Mouse (Mus musculus) lung, embryonic 16.5 days (tissue): ENCODE measurements around the gene Dis3l. TPM values are rescaled to one million over a fixed set of nuclear protein-coding genes. Genes with fewer than 3 reads are reported as not detected.
"Not testable (repeated sequence)": the region's sequence is repeated elsewhere in the genome, so short reads cannot be mapped to it uniquely, and the experiment has no call there.

Experiments used
- ATAC-seq: fragments of 200-750 bp; cut with Nextera tagmentation; 2 replicates; pipeline ENCODE4 v1.8.0; 2017; ENCODE audit warnings: low read depth, mild to moderate bottlenecking, moderate library complexity
- H3K27ac ChIP-seq: fragments of 300-500 bp; sonication (generic); 2 replicates; pipeline ENCODE4 v1.5.1; 2014; ENCODE audit warnings: mild to moderate bottlenecking, control low read depth, low read length
- H3K27me3 ChIP-seq: fragments of 300-500 bp; sonication (generic); 2 replicates; pipeline ENCODE4 v1.6.1; 2014; ENCODE audit warnings: low read depth, low read length, mixed read lengths; ENCODE audit not compliant: control insufficient read depth, insufficient read depth
- H3K36me3 ChIP-seq: fragments of 300-500 bp; sonication (generic); 2 replicates; pipeline ENCODE4 v1.6.1; 2014; ENCODE audit warnings: low read length; ENCODE audit not compliant: control insufficient read depth, insufficient read depth
- H3K4me1 ChIP-seq: fragments of 300-500 bp; sonication (generic); replicated peaks from 2 replicates; pipeline ENCODE4 v1.6.1; 2014; ENCODE audit warnings: low read length, mixed read lengths; ENCODE audit not compliant: control insufficient read depth, insufficient read depth
- H3K4me2 ChIP-seq: fragments of 300-500 bp; sonication (generic); 2 replicates; pipeline ENCODE4 v1.6.1; 2014; ENCODE audit warnings: low read depth, low read length, control low read depth
- H3K4me3 ChIP-seq: fragments of 300-500 bp; sonication (generic); 2 replicates; pipeline ENCODE4 v1.5.1; 2014; ENCODE audit warnings: mild to moderate bottlenecking, low read length, control low read depth
- H3K9ac ChIP-seq: fragments of 300-500 bp; sonication (generic); 2 replicates; pipeline ENCODE4 v1.6.1; 2014; ENCODE audit warnings: low read length, control low read depth
- H3K9me3 ChIP-seq: fragments of 300-500 bp; sonication (generic); 2 replicates; pipeline ENCODE4 v1.6.1; 2016; ENCODE audit warnings: low read length; ENCODE audit not compliant: control insufficient read depth
- WGBS: fragments of 180-500 bp; shearing (Covaris S2); extraction: QIAGEN DNeasy Blood & Tissue Kit; methylation state at CpG from one replicate; pipeline ENCODE4 v1.1.7; 2014; 5-methylcytosine and 5-hydroxymethylcytosine counted together
- polyA plus RNA-seq: library from polyadenylated mRNA; unstranded; fragments of >200 nt; fragmentation: Nextera tagmentation; extraction: Ambion mirVana; gene quantifications from 2 replicates; pipeline ENCODE4 v1.2.1, GENCODE M21; 2015

Dis3l gene
- polyA plus RNA-seq, 1 experiment from 2014 or later, result 21.4 TPM

DNA sequence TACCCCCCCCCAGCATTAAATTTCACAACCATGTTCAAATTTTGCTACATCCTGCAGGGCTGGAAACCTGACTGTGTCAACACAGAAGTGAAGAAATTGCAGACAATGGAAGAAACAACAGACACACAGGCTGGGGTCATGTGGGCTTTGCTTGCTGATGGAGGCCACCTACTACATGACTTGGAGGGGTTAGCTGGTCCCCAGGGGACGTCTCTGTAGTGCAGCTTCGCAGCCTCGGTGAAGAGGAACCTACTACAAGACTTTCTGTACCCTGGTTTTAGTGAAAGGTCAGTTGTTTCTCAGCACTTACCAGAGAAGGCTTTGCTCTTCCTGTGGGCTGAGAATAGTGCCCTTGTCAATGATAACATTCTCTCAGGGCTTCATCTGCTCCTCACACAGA is 69.8 kb downstream of the Dis3l start:
- no peaks in the 10 kb centered on the region for H3K27me3 ChIP-seq
- WGBS, result 53% methylated on average over 3 of the region's 3 CpGs
- no peaks in the 10 kb centered on the region for H3K4me1 ChIP-seq
- no peaks in the 10 kb centered on the region for H3K9me3 ChIP-seq
- H3K4me2 ChIP-seq, result no peak overlapping the region
- no peak for ATAC-seq
- no peak overlapping the region for H3K27ac ChIP-seq
- H3K36me3 ChIP-seq, result no peaks in the 10 kb centered on the region
- H3K9ac ChIP-seq, result no peak overlapping the region
- H3K4me3 ChIP-seq, result no peak overlapping the region

DNA sequence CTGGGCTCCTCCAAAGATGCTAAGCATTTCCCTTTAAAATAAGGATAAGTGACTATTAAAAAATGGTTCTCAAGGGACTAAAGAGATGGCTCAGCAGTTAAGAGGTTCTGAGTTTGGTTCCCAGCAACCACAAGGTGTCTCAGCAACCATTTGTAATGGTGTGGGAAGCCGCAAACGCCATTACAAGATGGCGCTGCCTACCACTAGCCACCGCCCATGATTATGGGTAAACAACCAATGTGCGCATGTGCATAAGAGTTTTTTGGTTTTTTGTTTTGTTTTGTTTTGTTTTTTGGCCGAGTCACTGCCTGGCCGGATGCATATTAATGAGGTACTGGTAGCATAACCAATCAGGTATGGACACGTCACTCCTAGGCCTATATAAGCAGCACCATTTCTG is 72.3 kb downstream of the Dis3l start:
- not testable (repeated sequence) for H3K27me3 ChIP-seq, H3K4me2 ChIP-seq, ATAC-seq, H3K27ac ChIP-seq, H3K4me1 ChIP-seq, H3K9me3 ChIP-seq, H3K9ac ChIP-seq, H3K36me3 ChIP-seq, H3K4me3 ChIP-seq
- WGBS, result 93% methylated on average over 8 of the region's 8 CpGs

DNA sequence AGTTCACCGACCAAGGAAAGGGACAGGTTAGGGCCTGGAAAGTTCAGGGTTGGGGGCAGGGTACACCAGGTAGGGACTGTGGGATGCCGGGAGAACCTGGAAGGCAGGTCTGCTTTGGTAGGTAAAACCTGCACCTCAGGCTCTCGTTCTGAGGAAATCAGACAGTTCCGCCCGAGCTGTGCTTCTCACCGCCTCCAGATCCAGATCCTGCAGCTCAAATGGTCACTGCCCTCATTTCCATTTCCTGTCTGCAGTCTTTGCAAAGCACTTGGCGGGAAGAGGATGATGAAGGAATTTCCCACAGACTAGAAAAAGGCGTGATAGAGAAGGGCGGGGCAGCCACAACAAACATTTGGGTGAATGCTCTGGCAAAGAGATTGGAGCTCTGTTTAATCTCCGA is 72.9 kb downstream of the Dis3l start:
- no peak for ATAC-seq
- H3K4me2 ChIP-seq, result no peak overlapping the region
- no peak overlapping the region for H3K4me3 ChIP-seq
- H3K4me1 ChIP-seq, result no peaks in the 10 kb centered on the region
- H3K27me3 ChIP-seq, result no peaks in the 10 kb centered on the region
- no peak overlapping the region for H3K27ac ChIP-seq
- WGBS, result 74% methylated on average over 10 of the region's 10 CpGs
- no peaks in the 10 kb centered on the region for H3K9me3 ChIP-seq
- H3K36me3 ChIP-seq, result no peaks in the 10 kb centered on the region
- no peak overlapping the region for H3K9ac ChIP-seq

DNA sequence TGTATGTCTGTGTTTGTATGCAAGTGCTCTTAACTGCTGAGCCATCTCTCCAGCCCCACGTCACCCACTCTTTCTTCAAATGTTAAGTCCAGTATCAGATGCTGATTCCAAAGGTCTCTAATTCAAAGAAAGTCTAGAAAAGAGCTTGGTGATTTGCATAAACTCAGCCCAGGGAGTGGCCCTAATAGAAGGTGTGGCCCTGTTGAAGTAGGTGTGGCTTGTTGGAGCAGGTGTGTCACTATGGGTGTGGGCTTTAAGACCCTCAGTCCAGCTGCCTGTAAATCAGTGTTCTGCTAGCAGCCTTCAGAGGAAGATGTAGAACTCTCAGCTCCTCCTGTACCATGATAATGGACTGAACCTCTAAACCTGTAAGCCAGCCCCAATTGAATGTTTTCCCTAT is 73.9 kb downstream of the Dis3l start:
- Histone ChIP-seq H3K36me3 (no peaks in the 10 kb centered on the region), H3K27ac (no peak overlapping the region), H3K4me2 (no peak overlapping the region), H3K27me3 (no peaks in the 10 kb centered on the region), H3K4me1 (no peaks in the 10 kb centered on the region), H3K9me3 (no peaks in the 10 kb centered on the region), H3K9ac (no peak overlapping the region), H3K4me3 (no peak overlapping the region)
- WGBS, result 93% methylated on average over 1 of the region's 1 CpGs
- no peak for ATAC-seq

DNA sequence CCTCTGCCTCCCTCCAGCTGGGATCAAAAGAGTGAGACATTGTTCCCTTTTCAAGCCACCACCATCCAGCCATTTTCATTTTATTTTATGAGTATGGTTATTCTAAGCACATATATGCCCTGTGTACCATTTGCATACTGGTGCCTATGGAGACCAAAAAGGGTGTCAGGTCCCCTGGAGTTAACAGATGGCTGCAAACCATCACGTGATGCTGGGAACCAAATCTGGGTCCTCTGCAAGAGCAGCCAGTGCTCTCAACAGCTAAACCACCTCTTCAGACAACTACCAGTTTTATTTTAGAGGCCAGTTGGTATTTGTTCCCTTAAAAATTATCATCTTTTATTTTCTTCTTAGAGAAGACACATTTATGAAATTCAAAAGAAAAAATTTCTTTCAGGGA is 76.3 kb downstream of the Dis3l start:
- no peaks in the 10 kb centered on the region for H3K9me3 ChIP-seq
- 30% methylated on average over 1 of the region's 1 CpGs for WGBS
- ATAC-seq, result no peak
- no peaks in the 10 kb centered on the region for H3K27me3 ChIP-seq
- no peak overlapping the region for H3K9ac ChIP-seq
- no peaks in the 10 kb centered on the region for H3K4me1 ChIP-seq
- H3K4me3 ChIP-seq, result no peak overlapping the region
- no peaks in the 10 kb centered on the region for H3K36me3 ChIP-seq
- no peak overlapping the region for H3K27ac ChIP-seq
- H3K4me2 ChIP-seq, result no peak overlapping the region

DNA sequence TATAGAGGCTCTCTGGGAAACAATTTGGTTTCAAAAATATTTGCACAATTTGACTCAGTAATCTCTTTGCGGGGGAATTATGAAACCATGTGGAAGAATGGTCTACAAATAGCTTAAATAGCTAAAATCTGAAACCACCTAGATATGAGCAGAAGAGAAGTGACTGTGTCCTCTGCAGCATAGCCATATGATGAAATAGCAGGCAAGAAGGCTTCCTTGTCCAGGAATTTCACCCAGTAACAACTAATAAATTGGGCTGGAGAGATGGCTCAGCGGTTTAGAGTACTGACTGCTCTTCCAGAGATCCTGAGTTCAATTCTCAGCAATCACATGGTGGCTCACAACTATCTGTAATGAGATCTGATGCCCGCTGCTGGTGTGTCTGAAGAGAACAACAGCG is 80.1 kb downstream of the Dis3l start:
- no peak overlapping the region for H3K9ac ChIP-seq
- H3K27me3 ChIP-seq, result no peaks in the 10 kb centered on the region
- H3K4me1 ChIP-seq, result no peaks in the 10 kb centered on the region
- H3K4me2 ChIP-seq, result no peak overlapping the region
- 73% methylated on average over 4 of the region's 4 CpGs for WGBS
- no peaks in the 10 kb centered on the region for H3K9me3 ChIP-seq
- no peak overlapping the region for H3K27ac ChIP-seq
- no peak overlapping the region for H3K4me3 ChIP-seq
- no peaks in the 10 kb centered on the region for H3K36me3 ChIP-seq
- ATAC-seq, result no peak

DNA sequence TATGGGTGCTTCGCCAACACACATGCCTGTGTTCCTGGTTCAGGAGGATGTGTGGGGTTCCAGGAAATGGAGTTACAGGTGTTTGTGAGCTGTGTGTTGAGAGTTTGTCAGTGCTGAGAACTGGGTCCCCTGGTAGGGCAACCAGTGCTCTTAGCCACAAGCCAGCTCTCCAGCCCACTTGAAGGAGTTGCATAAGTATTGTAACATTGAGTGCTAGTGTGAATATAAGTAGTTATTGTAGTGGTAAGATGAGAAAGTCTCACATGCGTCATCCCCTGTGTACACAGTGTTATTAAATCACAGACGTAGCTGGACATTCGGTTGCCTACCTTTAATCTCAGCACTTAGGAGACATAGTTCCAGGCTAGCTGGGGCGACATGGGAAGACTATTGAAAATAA is 81.2 kb downstream of the Dis3l start:
- no peak overlapping the region for H3K27ac ChIP-seq
- no peaks in the 10 kb centered on the region for H3K36me3 ChIP-seq
- WGBS, result 63% methylated on average over 5 of the region's 5 CpGs
- no peaks in the 10 kb centered on the region for H3K27me3 ChIP-seq
- no peak overlapping the region for H3K9ac ChIP-seq
- no peak overlapping the region for H3K4me3 ChIP-seq
- H3K9me3 ChIP-seq, result no peaks in the 10 kb centered on the region
- no peaks in the 10 kb centered on the region for H3K4me1 ChIP-seq
- no peak overlapping the region for H3K4me2 ChIP-seq
- peak; percentile 54; the same call in 1 of the 2 replicates for ATAC-seq

Other genes with a start within 250 kb of the Dis3l start
- gene Lctl, start 224.1 kb downstream of the Dis3l start, polyA plus RNA-seq, result not detected in 2 replicates
- gene Zwilch, start 168.2 kb downstream of the Dis3l start, polyA plus RNA-seq, result 27.9 and 28.5 TPM in 2 replicates
- gene Rpl4, start 167.9 kb downstream of the Dis3l start, polyA plus RNA-seq, result 1,101 and 1,112 TPM in 2 replicates
- 28.5 and 34.2 TPM in 2 replicates for gene Snapc5, start 162.0 kb downstream of the Dis3l start, polyA plus RNA-seq
- 1.4 and 3.9 TPM in 2 replicates for gene Uchl4, start 106.1 kb downstream of the Dis3l start, polyA plus RNA-seq
- 66.5 and 66.7 TPM in 2 replicates for gene Map2k1, start 87.7 kb downstream of the Dis3l start, polyA plus RNA-seq
- 206 and 224 TPM in 2 replicates for gene Tipin, start 59.7 kb downstream of the Dis3l start, polyA plus RNA-seq
- gene Megf11, start 44.3 kb upstream of the Dis3l start, polyA plus RNA-seq, result 1.2 and 1.3 TPM in 2 replicates